Mouse (Mus musculus) heart, embryonic 12.5 days (tissue): ENCODE measurements around the gene Rnf43. TPM values are rescaled to one million over a fixed set of nuclear protein-coding genes. Genes with fewer than 3 reads are reported as not detected.

ENCODE experiments used
- ATAC-seq: fragments of 200-750 bp; cut with Nextera tagmentation; 2 replicates; pipeline ENCODE4 v1.8.0; 2017; ENCODE audit warnings: moderate TSS enrichment, moderate library complexity; ENCODE audit not compliant: insufficient number of reproducible peaks, low FRiP score
- H3K27ac ChIP-seq: fragments of 300-500 bp; sonication (generic); 2 replicates; pipeline ENCODE4 v1.5.1; 2016; ENCODE audit warnings: mild to moderate bottlenecking, moderate library complexity; ENCODE audit not compliant: poor library complexity, severe bottlenecking
- H3K27me3 ChIP-seq: fragments of 300-500 bp; sonication (generic); replicated peaks from 2 replicates; pipeline ENCODE4 v1.6.1; 2016; ENCODE audit warnings: mild to moderate bottlenecking, moderate library complexity
- H3K36me3 ChIP-seq: fragments of 300-500 bp; sonication (generic); 2 replicates; pipeline ENCODE4 v1.6.1; 2016; ENCODE audit warnings: mild to moderate bottlenecking, moderate library complexity
- H3K4me1 ChIP-seq: fragments of 300-500 bp; sonication (generic); replicated peaks from 2 replicates; pipeline ENCODE4 v1.6.1; 2016; ENCODE audit warnings: mild to moderate bottlenecking
- H3K4me2 ChIP-seq: fragments of 300-500 bp; sonication (generic); 2 replicates; pipeline ENCODE4 v1.6.1; 2016; ENCODE audit warnings: mild to moderate bottlenecking, moderate library complexity
- H3K4me3 ChIP-seq: fragments of 300-500 bp; sonication (generic); 2 replicates; pipeline ENCODE4 v1.5.1; 2016; ENCODE audit warnings: mild to moderate bottlenecking
- H3K9ac ChIP-seq: fragments of 300-500 bp; sonication (generic); 2 replicates; pipeline ENCODE4 v1.6.1; 2016; ENCODE audit warnings: mild to moderate bottlenecking, moderate library complexity
- H3K9me3 ChIP-seq: fragments of 300-500 bp; sonication (generic); replicated peaks from 2 replicates; pipeline ENCODE4 v1.6.1; 2016; ENCODE audit warnings: mild to moderate bottlenecking, moderate library complexity
- WGBS: fragments of 180-500 bp; shearing (Covaris S2); methylation state at CpG from one replicate; pipeline ENCODE4 v1.1.7; 2016; 5-methylcytosine and 5-hydroxymethylcytosine counted together
- polyA plus RNA-seq: library from polyadenylated mRNA; unstranded; fragments of >200 nt; fragmentation: Nextera tagmentation; extraction: Ambion mirVana; gene quantifications from 2 replicates; pipeline ENCODE4 v1.2.1, GENCODE M21; 2016

Gene Rnf43
- polyA plus RNA-seq, 1 experiment from 2014 or later: 1.9 TPM

DNA sequence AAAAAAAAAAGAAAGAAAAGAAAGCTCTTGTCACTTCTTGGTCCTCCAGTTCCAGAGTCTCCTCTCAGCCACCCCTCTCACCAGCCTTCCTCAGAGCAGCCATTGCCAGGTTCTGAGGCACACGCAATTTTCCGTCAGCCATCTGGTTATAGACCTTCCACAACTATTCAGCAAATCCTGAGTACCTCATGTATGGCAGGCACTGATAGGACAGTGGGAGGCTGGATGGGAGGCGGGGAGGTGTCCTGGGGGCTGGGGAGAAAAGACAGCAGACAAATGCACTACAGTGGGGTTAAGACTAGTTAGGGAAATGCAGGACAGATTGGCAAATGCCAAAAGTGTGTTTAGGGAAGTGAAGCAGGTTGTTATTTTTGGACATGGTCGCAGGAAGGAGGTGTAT, 49.7 kb downstream of the Rnf43 start:
- no peak overlapping the region for H3K4me2 ChIP-seq
- no peak overlapping the region for H3K4me3 ChIP-seq
- peaks cover 35% of the 10 kb centered on the region for H3K27me3 ChIP-seq
- H3K36me3 ChIP-seq: no peaks in the 10 kb centered on the region
- no peaks in the 10 kb centered on the region for H3K9me3 ChIP-seq
- no peak for ATAC-seq
- no peak overlapping the region for H3K9ac ChIP-seq
- H3K4me1 ChIP-seq: peaks cover 11% of the 10 kb centered on the region; the same call in 1 of the 2 replicates
- WGBS: 60% methylated on average over 4 of the region's 4 CpGs
- H3K27ac ChIP-seq: no peak overlapping the region

DNA sequence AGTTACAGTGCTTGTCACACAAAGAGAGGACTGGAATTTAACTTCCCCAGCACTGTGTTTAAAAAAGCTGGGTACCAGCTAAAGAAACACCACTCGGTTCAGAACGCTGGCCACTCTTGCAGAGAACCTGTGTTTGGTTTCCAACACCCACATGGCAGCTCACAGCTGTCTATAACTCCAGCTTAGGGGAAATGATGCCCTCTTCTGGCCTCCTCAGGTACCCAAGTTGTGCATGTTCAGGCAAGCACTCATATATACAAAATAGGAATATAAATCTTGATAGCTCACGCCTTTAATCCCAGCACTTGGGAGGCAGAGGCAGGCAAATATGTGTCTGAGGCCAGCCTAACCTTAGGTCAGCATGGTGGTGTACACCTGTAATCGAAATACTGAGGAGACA, 53.5 kb downstream of the Rnf43 start:
- no peak for ATAC-seq
- H3K4me1 ChIP-seq: no peaks in the 10 kb centered on the region
- H3K27me3 ChIP-seq: peaks cover 16% of the 10 kb centered on the region
- no peak overlapping the region for H3K4me3 ChIP-seq
- H3K9me3 ChIP-seq: no peaks in the 10 kb centered on the region
- H3K4me2 ChIP-seq: no peak overlapping the region
- no peak overlapping the region for H3K27ac ChIP-seq
- H3K36me3 ChIP-seq: no peaks in the 10 kb centered on the region
- 81% methylated on average over 4 of the region's 4 CpGs for WGBS
- H3K9ac ChIP-seq: no peak overlapping the region

DNA sequence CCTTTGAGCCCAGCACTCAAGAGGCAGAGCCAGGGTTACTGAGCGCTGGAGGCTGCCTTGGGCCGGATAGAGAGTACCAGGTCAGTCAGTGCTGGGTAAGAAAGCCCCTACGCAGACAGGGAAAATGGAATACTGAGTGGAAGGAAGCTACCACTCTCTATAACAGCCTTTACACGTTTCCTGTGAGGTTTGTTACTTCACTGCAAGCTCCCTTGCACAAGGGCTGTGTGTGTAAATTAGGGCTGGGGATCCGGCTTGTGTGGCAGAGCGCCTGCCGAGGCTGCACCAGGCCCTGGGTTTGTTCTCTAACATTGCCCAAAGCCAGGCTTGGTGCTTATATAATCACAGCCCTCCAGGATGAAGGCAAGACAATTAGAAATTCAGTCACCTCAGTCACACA, 57.0 kb downstream of the Rnf43 start:
- no peak for ATAC-seq
- 0 out of 2 replicates have a peak, but pooled peaks cover 9% of the 10 kb centered on the region for H3K27me3 ChIP-seq
- WGBS: 80% methylated on average over 7 of the region's 7 CpGs

GRCm38 (mm10) chr11:87720324-87720723, 57.8 kb downstream of the Rnf43 start:
- H3K4me1 ChIP-seq: peaks cover 7% of the 10 kb centered on the region
- H3K9ac ChIP-seq: no peak overlapping the region

More for the DNA sequence above, 57.0 kb downstream of the Rnf43 start:
- Histone ChIP-seq H3K4me2 (no peak overlapping the region), H3K9ac (no peak overlapping the region), H3K4me3 (no peak overlapping the region), H3K4me1 (no peaks in the 10 kb centered on the region), H3K27ac (no peak overlapping the region), H3K36me3 (no peaks in the 10 kb centered on the region), H3K9me3 (no peaks in the 10 kb centered on the region)

GRCm38 (mm10) chr11:87720839-87721238, 58.3 kb downstream of the Rnf43 start:
- Histone ChIP-seq H3K9me3 (no peaks in the 10 kb centered on the region), H3K27me3 (0 out of 2 replicates have a peak, but pooled peaks cover 9% of the 10 kb centered on the region), H3K9ac (no peak overlapping the region), H3K4me3 (no peak overlapping the region), H3K27ac (no peak overlapping the region), H3K4me1 (peaks cover 12% of the 10 kb centered on the region), H3K36me3 (no peaks in the 10 kb centered on the region), H3K4me2 (no peak overlapping the region)
- WGBS: 74% methylated on average over 9 of the region's 9 CpGs
- ATAC-seq: no peak

More at GRCm38 (mm10) chr11:87720324-87720723, 57.8 kb downstream of the Rnf43 start:
- Histone ChIP-seq H3K4me3 (no peak overlapping the region), H3K4me2 (no peak overlapping the region), H3K27ac (no peak overlapping the region), H3K36me3 (no peaks in the 10 kb centered on the region), H3K27me3 (0 out of 2 replicates have a peak, but pooled peaks cover 9% of the 10 kb centered on the region), H3K9me3 (no peaks in the 10 kb centered on the region)
- ATAC-seq: no peak
- WGBS: 40% methylated on average over 9 of the region's 9 CpGs

- Histone ChIP-seq H3K9ac (no peak overlapping the region), H3K4me2 (no peak overlapping the region), H3K36me3 (no peaks in the 10 kb centered on the region), H3K9me3 (no peaks in the 10 kb centered on the region), H3K4me3 (no peak overlapping the region), H3K4me1 (peaks cover 25% of the 10 kb centered on the region), H3K27ac (no peak overlapping the region), H3K27me3 (0 out of 2 replicates have a peak, but pooled peaks cover 6% of the 10 kb centered on the region)
- WGBS: 71% methylated on average over 3 of the region's 3 CpGs
- no peak for ATAC-seq
Observed at GRCm38 (mm10) chr11:87722168-87722567, 59.6 kb downstream of the Rnf43 start.

DNA sequence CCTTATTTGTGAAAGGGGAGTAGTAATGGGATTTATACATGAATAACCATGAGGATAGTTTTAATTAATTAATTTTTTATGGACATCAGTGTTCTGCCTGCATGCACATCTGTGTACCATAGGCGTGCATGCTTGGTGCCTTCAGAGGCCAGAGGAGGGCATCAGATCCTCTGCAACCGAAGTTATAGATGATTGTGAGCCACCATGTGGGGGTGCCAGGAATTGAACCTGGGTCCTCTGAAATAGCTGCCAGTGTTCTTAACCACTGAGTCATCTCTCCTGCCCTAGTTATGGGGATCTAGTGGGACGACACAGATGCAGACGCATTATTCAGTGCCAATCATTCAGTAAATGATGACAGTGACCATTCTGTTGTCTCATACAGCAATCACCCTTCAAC, 60.4 kb downstream of the Rnf43 start:
- H3K27me3 ChIP-seq: 0 out of 2 replicates have a peak, but pooled peaks cover 6% of the 10 kb centered on the region
- H3K4me3 ChIP-seq: no peak overlapping the region
- WGBS: 89% methylated on average over 4 of the region's 4 CpGs
- no peak overlapping the region for H3K4me2 ChIP-seq
- peaks cover 27% of the 10 kb centered on the region for H3K4me1 ChIP-seq
- H3K36me3 ChIP-seq: no peaks in the 10 kb centered on the region
- H3K9me3 ChIP-seq: no peaks in the 10 kb centered on the region
- H3K9ac ChIP-seq: no peak overlapping the region
- no peak overlapping the region for H3K27ac ChIP-seq
- ATAC-seq: no peak

DNA sequence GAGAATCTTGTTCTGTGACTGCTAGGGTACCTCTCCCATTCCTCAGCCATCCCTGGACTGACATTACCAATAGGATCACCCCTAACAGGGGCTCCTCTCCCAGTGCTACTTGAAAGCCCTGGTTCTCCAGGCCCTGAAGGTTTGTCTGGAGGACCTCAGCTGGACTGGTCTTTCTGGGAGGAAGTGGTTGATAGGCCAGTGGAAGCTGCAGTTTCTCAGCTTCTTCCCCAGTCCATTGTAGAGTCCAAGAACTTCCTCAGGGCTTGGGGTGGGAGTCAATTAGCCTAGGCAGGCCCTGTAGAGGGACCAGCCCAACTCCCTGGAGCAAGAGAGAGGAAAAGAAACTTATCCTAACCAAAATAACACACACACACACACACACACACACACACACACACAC, 63.0 kb downstream of the Rnf43 start:
- H3K27ac ChIP-seq: peak overlapping the region; percentile 89
- H3K27me3 ChIP-seq: no peaks in the 10 kb centered on the region
- no peaks in the 10 kb centered on the region for H3K36me3 ChIP-seq
- peak; percentile 9; the same call in 1 of the 2 replicates for ATAC-seq
- no peaks in the 10 kb centered on the region for H3K9me3 ChIP-seq
- H3K4me1 ChIP-seq: peaks cover 36% of the 10 kb centered on the region
- H3K4me2 ChIP-seq: peak overlapping the region; percentile 51
- H3K9ac ChIP-seq: peak overlapping the region; percentile 60
- no peak overlapping the region for H3K4me3 ChIP-seq

GRCm38 (mm10) chr11:87725964-87726562, 63.5 kb downstream of the Rnf43 start:
- Histone ChIP-seq H3K9me3 (no peaks in the 10 kb centered on the region), H3K27me3 (no peaks in the 10 kb centered on the region), H3K4me3 (no peak overlapping the region), H3K4me1 (peaks cover 36% of the 10 kb centered on the region), H3K27ac (peak overlapping the region; percentile 89), H3K36me3 (no peaks in the 10 kb centered on the region), H3K4me2 (peak overlapping the region; percentile 51), H3K9ac (peak overlapping the region; percentile 60)
- WGBS: 4% methylated on average over 6 of the region's 6 CpGs
- ATAC-seq: peak; percentile 86

DNA sequence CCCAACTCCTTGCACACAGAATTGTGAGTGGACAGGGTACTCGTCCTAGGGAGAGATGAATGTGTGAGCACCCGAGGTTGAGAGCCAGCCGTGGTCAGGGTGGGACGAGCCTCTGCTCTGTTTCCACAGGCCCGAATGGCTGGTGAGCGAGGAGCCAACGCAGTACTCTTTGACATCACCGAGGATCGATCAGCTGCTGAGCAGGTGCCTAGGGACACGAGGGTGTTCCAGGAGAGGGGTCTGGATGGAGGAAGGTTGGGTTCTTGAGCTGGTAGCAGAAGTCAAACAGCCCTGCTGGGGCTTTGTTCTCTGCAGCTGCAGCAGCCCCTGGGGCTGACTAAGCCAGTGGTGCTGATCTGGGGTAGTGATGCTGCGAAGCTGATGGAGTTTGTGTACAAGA, 64.5 kb downstream of the Rnf43 start:
- no peaks in the 10 kb centered on the region for H3K9me3 ChIP-seq
- peaks cover 36% of the 10 kb centered on the region for H3K4me1 ChIP-seq
- WGBS: 59% methylated on average over 11 of the region's 11 CpGs
- H3K9ac ChIP-seq: no peak overlapping the region
- ATAC-seq: no peak
- no peak overlapping the region for H3K4me2 ChIP-seq
- H3K36me3 ChIP-seq: no peaks in the 10 kb centered on the region
- no peak overlapping the region for H3K4me3 ChIP-seq
- 0 out of 2 replicates have a peak, but pooled peaks cover 1% of the 10 kb centered on the region for H3K27me3 ChIP-seq
- no peak overlapping the region; the same call in 1 of the 2 replicates for H3K27ac ChIP-seq

DNA sequence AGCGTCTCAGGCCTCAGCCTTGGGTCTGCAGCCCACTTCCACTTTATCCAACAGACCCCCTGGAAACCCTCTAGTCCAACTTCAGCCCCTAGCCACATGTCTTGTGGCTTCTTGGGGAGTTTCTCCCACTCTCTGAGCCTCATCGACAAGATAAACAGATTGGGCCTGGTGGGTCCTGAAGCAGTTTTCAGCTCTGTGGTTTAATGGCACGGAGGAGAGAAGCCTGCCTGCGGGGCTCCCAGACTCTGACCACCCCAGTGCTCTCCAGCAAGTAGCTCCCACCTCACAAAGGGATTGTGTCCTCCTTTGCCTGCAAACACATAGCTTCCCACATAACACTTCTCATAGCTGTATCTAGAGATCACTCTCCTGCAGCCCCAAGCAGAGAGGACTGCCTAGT, 64.9 kb downstream of the Rnf43 start:
- Histone ChIP-seq H3K4me3 (no peak overlapping the region), H3K9ac (no peak overlapping the region), H3K27me3 (0 out of 2 replicates have a peak, but pooled peaks cover 5% of the 10 kb centered on the region), H3K27ac (no peak overlapping the region; the same call in 1 of the 2 replicates), H3K9me3 (no peaks in the 10 kb centered on the region), H3K36me3 (no peaks in the 10 kb centered on the region), H3K4me2 (no peak overlapping the region), H3K4me1 (peaks cover 36% of the 10 kb centered on the region)
- 63% methylated on average over 4 of the region's 4 CpGs for WGBS
- ATAC-seq: no peak
